Mouse (Mus musculus): Measurements from ENCODE around the gene Miga2.

The Miga2 gene

DNA sequence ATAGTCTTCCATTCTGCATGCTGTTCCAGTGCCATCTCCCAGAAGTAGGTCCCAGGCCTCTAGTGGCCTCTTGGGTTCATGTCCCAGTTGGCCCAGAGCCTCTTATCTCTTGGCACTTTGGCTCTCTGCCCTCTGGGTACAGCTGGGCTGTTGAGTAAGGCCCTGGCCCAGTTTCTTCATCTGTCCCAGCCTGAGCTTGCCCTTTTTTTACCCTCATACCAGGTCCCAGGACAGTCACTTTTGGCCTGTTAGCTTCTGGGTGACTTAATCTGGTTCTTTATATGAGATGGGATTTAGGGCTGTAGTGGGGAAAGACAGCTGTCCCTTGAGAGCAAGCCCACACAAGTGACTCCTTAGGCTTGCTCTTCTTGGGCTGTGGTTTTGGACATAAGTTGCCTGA is 65.1 kb downstream of the Miga2 start:
- DNase-seq = no peak
